Mouse (Mus musculus): ENCODE results near the gene Zer1.
"Not testable (repeated sequence)": the region's sequence is repeated elsewhere in the genome, so short reads cannot be mapped to it uniquely, and the experiment has no call there.

The Zer1 gene

DNA sequence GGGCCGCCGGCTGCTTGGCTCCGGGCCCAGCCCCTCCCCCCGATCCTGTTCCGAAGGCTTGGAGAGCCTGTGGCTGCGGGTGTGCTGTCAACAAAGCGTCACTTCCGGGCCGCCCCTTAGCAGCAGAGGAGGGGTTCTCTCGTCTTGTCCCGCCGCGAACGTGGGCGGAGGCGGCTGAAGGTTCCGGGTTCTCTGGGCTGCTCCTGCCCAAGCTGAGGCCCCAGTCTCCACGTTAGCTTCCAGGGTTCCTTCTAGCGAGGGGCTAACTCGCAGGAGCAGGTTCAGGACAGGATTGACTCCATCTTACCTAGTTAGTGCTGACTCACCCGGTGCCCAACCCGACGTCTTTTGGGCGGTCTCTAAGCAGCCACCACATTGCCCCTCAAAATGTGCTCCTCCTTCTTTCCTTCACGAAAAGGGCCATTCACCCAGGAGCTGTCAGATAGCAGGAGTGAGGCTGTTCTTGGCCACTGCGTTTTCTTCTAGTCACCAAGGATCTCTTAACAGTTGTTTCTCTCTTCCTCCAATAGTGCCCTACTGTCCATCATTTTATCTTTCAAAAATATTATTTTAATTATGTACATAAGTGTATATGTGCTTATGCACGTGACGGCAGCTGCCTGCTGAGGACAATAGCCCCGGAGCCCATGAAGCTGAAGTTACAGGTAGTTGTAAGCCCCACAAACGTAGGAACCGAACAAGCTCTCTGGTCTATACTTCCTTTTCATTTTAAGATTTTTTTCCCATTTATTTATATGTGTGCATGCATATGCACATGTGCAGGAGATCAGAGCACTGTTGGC, at the start of gene Zer1:
Gene Zer1, minus strand, starts transcription at position 114 of the 803 bp plus-strand sequence.
- DNase-seq (ENCODE audit: low spot score) = peak; percentile 87

DNA sequence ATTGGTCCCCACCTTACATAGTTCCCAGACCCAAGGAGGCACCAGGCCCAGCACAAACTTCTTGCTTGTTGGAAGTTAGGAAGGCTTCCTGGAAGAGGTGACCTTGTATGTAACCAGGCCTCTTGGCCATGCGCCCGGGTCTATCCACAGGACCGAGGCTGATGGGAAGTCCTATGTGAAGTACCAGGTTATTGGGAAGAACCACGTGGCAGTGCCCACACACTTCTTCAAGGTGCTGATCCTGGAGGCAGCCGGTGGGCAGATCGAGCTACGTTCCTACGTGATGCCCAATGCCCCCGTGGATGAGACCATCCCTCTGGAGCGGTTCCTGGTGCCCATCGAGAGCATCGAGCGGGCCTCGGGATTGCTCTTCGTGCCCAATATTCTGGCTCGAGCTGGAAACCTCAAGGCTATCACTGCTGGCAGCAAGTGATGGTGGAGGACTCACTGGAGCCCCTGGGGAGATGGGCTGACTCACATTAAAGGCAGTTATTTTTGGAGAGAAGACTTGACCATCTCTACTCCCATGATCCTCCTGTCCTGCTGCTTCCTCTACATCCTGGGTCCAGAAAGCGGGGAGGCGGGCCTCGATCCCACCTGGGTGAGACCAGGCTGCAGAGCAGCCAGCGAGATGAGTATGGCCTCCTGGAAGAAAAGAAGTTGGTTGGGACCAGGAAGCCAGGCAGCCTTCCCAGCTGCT, 49.3 kb upstream of the Zer1 start:
- DNase-seq (ENCODE audit: low spot score) = no peak

DNA sequence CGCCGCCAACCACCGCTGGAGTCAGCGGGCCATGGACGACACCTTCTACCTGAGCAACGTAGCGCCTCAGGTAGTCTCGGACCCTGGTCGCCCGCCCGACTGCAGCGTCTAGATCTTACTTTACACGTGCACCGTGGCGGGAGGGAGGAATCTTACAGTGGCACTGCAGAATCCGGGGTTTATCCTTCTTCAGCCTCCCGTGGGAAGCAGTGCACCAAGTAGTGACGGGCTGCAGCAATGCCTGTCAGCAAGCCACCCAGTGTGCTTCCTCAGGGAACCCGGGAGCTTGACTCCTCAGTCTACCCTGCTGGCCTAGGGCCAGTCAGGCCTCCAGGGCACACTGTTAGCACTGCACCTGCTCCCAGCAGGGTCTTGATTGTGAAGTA, 47.6 kb upstream of the Zer1 start:
- no peak for DNase-seq (ENCODE audit: low spot score)

DNA sequence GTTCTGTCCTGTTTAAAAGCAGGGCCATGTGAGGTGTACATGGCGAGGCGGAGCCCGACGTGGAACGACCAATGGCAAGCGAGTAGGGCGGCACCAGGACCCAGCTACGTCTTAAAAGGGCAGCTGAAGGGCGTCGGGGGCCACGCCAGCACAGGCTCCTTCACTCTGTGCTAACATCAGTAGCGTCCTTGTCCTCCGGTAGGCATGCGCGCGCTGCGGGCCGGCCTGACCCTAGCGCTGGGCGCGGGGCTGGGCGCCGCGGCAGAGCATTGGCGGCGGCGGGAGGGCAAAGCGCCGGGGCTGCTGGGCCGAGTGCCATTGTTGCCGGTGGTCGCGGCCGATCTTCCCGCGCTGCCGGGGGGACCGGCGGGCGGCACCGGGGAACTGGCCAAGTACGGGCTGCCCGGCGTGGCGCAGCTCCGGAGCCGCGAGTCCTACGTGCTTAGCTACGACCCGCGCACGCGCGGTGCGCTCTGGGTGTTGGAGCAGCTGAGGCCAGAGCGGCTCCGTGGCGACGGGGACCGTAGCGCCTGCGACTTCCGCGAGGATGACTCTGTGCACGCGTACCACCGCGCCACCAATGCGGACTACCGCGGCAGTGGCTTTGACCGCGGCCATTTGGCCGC, 47.1 kb upstream of the Zer1 start, which contains the start of gene Endog:
Gene Endog, plus strand, starts transcription at position 123 of the 626 bp plus-strand sequence.
- DNase-seq (ENCODE audit: low spot score) = peak; percentile 40

DNA sequence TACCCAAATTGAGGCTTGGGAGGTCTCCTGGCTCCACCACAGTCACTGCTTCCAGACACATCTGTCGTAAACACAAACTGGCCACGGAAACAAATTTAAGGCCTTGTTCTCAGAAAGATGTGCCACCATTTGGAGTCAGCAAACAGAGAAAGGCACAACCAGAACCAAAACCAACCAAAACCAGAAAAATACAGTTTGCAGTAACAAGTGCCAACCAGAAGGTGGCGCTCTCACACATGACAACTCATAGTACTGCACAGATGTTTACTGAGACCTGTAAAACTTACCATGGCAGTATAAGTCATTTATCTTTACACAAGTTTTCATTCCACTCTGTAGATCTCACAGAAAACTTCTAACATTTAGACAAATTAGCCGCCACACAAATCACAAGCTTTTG, 42.3 kb upstream of the Zer1 start:
- no peak for DNase-seq (ENCODE audit: low spot score)

DNA sequence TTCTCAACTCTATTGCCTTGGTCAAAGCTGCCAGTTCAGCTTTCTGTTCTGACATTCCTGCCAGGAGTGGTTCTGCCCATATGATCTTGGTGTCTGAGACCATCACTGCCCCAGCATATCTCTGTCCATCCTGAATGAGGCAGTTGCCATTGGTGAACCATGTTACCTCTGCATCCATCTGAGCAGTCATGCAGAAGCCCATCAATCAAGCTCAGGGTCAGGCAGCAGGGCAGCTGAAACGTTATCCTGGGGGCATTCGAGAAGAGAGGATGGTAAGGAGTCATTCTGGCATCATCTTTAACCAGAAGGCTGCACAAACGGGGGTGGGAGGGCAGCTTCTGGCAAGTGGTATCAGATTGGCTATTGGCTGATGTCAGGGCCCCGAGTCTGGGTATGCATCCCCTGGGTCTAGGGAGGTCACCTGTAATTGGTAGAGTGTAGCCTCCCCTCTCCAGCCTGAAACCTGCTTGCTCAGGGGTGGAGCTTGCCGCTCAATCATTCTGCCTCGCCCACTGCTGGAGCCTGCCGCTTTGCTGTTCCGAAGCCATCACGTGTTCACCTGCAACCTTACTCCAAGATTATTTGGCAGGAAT, 40.1 kb upstream of the Zer1 start:
- DNase-seq (ENCODE audit: low spot score) = no peak

DNA sequence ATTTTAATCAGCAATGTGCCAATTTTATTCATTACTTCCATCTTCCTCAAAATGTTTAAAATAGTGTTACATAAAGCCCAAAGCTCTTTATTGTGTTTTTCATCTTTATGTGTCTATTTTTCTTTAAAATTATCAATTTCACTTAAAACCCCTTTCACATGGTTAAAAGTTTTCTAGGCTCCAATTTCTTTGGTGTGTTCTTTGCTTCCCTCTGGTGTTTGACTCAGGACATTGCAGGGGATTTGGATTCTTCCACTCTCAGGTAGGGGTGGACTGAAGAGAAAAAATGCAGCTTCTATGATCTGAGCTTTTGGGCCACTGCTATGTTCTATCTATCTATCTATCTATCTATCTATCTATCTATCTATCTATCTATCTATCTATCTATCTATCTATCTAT, 37.4 kb upstream of the Zer1 start:
- no peak for DNase-seq (ENCODE audit: low spot score)

DNA sequence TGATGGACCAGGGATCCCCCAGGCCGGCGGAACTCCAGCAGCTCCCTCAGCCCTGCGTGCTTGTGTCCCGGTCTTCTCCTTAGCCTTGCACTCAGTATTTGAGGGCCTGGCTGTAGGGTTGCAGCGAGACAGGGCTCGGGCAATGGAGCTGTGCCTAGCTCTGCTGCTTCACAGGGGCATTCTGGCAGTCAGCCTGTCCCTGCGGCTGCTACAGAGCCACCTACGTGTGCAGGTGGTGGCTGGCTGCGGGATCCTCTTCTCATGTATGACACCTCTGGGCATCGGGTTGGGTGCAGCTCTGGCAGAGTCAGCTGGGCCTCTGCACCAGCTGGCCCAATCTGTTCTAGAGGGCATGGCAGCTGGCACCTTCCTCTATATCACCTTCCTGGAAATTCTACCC, 35.5 kb upstream of the Zer1 start:
- not testable (repeated sequence) for DNase-seq (ENCODE audit: low spot score)

DNA sequence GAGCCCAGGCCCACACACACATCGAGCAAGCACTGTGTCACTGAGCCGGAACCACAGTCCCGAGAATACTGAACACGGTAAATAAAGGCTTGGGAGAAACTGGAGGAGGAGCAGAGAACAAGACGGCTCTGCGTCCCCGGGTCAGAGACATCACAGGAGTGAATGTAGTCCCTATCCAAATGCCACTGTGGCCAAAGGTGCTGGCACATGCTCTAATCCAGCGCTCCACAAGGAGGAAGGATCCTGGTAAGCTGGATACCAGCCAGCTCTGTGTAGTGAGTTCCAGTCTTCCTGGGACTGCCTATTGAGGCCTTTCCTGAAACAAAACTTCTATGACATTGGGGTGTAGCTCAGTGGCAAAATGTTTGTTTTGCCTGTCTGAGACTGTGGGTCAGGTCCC, 28.2 kb upstream of the Zer1 start:
- no peak for DNase-seq (ENCODE audit: low spot score)

DNA sequence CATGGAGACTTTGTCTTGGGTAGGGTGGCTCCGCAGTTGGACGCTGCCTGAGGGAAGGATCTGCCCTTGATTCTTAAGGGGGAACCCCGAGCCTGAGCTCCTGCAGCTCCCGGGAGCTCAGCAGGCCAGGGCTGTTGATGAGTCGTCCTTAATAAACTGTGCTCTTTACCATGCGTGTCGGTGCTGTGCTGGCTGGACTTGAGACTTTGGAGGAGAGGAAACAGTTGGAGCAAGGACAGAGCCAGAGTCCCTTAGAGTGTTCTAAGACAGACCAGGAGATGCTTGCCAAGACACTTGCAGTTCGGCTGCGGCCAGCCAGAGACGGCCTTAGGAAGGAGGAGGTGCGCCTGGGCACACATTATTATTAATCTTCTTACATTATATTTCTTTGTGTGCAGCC, 27.5 kb upstream of the Zer1 start:
- DNase-seq (ENCODE audit: low spot score) = no peak

DNA sequence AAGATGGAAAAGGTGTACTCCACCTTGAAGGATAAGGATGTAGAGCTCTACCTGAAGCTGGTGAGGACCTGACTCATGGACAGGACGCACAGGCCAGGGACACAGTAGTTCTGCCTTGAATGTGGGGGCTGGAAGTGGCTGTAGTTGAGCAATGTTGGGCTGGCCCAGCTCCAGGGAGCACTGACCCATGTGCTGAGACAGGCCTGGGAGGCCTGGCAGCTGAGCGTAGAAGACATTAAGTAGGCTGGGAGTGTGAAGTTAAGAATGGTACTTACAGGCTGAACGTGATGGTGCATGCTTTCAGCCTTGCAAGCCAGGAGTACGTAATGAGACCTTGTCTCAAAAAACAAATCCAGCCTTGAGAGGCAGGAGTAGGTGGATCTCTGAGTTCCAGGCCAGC, 23.1 kb upstream of the Zer1 start:
- no peak for DNase-seq (ENCODE audit: low spot score)

DNA sequence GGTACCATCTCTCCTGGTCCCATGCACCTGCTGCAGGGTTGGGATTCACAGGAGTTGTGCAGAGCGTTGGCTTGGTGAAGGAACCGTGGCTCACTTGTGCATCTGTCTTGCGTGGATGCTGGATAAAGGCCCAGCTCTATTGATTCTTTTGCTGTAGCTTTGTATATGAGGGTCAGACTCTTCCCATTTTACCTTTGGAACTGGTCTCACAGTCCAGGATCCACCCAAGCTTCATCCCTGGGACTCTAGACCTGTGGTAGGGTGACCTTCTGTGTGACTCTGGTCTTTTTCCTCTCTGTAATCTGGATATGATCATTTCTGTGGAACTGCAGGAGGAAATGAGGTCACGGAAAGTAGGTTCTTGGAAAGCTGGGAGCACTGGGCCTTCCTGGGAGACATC, 20.1 kb upstream of the Zer1 start:
- no peak for DNase-seq (ENCODE audit: low spot score)

DNA sequence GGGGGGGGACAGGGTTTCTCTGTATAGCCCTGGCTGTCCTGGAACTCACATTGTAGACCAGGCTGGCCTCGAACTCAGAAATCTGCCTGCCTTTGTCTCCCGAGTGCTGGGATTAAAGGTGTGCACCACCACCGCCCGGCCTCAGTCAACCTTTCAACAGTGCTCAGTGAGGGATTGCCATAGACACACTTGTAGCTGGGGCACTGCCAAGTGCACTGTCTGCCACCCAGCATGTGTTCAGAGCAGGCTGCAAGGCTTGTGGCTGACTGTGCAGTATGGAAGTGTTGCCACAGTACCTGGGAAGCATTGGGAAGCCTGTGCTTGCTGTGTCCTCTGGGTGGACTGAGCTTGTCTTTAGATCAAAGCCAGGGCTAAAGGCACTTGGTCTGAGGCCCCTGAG, 15.6 kb upstream of the Zer1 start:
- not testable (repeated sequence) for DNase-seq (ENCODE audit: low spot score)

DNA sequence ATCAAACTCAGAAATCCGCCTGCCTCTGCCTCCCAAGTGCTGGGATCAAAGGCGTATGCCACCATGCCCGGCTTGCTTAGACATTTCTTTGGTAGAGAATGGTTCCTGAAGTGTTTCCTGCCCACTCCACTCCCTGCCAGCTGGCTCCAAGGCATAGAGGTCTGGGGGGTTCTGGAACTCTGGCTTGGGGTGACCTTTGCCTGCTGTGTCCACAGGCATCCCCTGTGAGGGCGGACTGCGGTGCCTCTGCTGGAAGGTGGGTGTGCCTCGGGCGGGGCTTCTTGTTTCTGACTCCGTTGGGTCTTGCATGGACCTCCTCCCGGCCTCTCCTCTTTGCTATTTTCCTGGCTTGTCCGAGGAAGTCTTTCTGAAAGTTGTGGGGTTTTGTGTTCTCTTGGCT, 12.1 kb upstream of the Zer1 start:
- DNase-seq (ENCODE audit: low spot score) = no peak

DNA sequence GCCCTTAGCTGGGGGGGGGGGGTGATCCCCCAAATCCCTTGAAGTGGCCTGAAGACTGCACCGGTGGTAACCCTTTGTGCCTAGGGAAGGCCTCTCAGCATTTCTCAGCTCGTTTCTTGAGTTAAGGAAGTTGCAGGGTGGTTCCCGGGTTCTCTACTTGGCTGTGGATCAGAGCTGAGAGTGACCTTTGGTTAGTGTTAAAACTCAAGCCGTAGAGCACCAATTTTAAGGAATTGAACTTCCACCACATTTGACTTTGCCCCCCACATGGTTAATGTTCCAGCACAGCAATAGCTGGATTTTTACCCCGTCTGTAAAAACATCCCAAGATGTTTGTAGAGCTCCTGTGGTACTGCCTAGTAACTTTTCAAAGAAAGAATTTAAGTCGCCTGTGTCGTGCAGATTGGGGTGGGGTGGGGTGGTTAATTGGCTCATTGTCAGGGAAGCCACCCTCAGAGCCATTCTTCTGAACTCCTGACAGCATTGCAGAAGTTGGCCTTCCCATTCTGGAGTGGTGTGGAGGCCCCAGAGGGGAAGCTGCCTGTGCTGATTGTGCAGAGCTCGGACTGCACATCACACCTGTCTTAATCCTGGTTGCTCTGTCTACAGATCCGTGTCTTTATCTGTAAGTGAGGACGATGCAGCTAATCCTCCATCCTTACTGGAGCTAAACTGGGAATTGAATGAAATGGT, 10.7 kb upstream of the Zer1 start:
- DNase-seq (ENCODE audit: low spot score) = no peak

DNA sequence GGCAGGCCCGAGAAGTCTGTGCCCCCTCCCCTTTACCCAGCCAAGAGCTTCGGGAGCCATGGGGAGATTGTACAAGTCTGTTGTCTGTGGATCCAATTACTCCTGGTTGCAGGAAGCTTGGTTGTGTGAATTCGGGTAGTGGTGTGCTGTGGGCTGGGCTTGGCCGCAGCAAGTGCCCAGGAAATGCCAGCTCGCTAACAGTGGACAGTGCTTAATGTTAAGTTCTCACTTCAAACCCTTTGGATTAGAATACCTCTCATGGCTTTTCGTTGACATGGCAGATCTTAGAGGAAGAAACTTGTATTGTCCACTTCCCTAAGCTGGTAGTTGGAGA, 10.0 kb upstream of the Zer1 start:
- DNase-seq (ENCODE audit: low spot score) = no peak

DNA sequence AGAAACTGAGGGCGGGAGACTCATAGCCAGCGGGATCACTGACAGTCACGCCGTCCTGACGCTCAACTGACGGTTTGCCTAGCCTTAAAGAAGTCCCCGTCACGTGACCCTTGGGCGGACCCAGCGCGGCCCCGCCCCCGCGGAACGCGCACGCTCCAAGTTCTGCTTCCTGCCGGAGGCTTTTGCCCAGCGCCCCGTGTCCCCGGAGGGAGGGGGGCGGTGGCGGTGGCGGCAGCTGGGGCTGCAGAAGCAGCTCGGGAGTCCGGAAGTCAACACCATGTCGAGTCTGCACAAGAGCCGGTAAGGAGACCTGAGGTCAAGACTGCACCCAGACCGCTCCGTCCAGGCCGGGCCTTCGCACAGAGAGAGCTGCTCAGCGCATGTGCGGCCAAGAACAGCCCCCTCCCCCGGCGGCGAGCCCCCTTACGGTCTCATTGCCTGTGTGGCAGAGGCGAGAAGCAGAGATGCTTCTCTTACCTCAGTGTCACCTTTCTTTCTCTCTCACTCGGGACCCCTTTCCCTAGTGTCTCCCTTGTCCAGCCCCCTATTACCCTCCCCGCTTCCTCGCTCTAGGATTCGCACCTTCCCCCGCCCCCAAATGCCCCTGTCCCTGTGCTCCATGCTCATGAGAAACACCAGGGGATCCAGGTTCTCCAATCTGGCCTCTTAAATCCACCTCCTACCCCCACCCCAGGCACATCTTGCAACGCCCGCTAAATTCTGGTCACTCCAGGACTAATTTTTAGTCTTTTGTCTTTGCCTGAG, 9.4 kb upstream of the Zer1 start, which contains the start of gene Tbc1d13:
Gene Tbc1d13, plus strand, starts transcription at position 134 of the 765 bp plus-strand sequence.
- peak; percentile 99 for DNase-seq (ENCODE audit: low spot score)

DNA sequence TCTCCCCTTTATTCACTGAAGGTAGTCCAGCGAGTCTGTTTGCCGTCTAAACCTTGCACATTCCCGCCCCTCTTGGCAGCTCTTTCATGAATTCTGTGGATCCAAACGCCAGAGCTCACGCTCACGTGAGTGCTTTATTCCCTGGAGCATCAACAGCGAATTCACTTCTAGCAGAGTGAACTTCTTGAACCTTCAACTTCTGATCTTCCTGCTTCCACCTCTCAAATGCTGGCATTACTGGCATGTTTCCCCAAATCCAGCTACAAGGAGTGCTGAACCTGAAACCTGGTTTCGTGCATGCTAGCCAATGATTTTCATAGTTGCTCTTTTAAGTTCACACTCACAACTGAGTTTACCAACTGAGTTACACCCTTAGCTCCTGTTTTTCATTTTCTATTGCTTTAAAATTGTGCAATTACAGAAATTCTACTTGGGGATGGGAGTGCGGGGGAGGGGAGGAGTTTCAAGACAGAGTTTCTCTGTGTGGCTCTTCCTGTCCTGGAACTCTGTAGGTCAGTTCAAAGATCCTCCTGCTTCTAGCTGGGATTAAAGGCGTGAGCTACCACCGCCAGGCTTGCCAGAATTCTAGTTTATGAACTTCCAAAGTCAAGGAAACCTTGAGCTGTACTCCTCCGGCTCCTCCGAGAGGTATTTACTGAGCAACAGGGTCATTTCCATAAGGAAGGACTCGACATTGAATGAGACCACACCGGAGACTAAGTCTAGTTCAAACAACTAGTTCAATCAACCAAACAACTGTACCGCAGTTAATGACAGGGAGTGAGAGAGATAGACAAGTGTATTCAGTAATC, 8.6 kb upstream of the Zer1 start:
- DNase-seq (ENCODE audit: low spot score) = no peak

DNA sequence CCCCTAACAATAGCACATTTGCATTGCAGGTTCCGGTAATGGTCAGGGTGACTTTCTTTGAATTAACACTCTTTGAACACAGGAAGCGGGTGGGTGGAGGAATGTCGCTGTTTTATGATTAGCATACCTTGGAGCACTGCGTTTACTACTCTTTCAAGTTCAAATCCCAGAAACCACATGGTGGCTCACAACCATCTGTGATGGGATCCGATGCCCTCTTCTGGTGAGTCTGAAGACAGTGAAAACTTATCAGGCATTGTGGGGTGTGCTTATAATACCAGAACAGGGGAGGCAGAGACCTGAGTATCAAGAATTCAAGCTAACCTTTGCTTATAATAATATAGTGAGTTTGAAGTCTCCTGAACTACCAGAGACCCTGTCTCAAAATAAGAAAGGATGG, 6.9 kb upstream of the Zer1 start:
- DNase-seq (ENCODE audit: low spot score) = not testable (repeated sequence)

DNA sequence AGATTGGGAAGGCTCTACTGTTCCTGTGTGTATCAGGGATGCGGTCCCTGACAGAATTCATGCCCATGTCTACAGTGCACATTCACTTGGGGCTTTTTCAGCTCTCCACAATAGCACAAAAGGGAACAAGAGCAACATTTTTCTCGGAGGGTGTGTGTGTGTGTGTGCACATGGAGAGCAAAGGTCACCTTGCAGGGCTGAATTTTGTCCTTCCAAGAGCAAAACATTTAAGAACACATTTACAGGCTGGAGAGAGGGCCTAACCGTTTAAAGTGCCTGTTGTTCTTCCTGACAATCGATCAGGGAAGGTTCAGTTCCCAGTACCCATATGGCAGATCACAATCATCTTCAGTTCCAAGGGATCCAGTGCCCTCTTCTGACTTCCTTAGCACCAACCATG, 5.8 kb upstream of the Zer1 start:
- DNase-seq (ENCODE audit: low spot score) = no peak

DNA sequence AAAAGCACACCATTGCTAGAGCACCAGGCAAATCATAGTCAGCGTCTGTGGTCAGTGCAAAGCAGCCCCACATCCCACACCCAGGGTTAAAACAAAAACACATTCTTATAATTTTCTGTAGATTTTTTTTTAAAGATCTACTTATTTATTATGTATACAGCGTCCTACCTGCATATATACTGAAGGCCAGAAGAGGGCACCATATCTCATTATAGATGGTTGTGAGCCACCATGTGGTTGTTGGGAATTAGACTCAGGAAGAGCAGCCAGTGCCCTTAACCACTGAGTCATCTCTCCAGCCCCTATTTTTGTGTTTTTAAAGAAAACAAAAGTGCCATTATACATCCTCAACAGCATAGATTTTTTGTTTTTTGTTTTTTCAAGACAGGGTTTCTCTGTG, 4.4 kb upstream of the Zer1 start:
- DNase-seq (ENCODE audit: low spot score) = no peak

Data from spleen, adult 12 weeks (tissue).